Mouse (Mus musculus): ENCODE data around the gene Zfand3.

Zfand3 gene

DNA sequence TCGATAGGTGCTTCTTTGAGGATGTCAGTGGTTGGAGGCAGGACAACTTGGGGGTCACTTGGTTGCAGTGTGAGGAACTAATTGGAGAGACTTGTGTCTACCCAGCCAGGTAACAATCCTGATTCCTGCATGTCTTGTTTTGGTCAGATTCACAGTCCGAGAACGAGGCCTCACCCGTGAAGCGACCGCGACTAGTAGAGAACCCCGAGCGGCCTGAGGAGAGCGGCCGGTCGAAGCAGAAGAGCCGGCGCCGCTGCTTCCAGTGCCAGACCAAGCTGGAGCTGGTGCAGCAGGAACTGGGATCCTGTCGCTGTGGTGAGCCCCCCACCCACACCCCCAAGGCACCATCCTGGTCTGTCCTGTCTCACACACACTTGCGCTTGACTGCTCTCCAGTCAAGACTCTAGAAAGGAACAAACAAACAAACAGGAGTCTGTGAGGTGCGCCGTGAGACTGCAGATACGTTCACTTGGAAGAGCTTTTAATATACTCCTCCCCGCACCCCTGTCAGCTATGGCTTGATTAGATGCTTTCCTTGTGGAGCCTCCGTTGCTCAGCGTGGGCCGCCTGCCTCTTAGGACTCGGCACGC lies 188.0 kb downstream of the Zfand3 start:
- in situ Hi-C loops (cut with MboI), result no loop called here

DNA sequence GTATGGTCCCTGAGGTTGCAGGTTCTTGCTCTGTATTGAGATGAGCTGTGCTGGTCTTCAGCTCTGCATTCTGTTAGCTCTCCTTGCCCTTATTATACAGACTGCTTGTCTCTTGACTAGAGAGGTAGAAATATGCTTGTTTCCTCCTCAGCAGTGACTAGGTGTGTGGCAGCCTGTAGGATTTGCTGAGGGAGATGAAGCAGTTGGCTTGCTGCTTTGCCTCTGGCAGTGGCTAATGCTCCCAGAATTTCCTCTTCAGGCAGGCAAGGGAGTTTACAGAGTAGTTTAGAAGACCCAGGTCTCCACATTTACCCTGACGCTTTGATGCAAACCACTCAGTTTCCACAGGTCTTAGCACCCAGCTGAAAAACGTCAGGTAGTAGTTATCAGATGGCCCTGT lies 189.1 kb downstream of the Zfand3 start:
- in situ Hi-C loops (cut with MboI), result no loop called here

DNA sequence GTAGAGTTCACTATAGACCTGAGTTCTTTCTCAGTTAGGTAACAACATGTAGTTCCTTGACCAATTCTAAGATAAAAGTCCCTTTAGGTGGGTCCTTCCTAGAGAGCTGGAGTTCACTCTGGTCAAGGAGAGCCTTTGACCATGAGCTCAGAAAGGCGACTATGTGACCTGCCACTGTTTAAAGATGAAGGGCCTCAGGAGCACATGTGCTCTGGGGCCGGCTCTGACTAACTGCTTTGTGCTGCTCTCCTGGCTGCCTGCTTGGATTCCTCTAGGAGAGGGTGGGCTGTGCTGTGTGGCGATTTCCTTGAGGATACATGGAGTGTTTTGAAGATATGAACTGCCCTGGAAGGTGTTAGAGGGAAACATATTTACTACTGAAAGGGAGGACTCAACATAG lies 189.6 kb downstream of the Zfand3 start:
- in situ Hi-C loops (cut with MboI), result no loop called here

- in situ Hi-C loops (cut with MboI), result no loop called here
Measured at GRCm38 (mm10) chr17:30194629-30195445, 190.3 kb downstream of the Zfand3 start.

GRCm38 (mm10) chr17:30195591-30196183 lies 191.2 kb downstream of the Zfand3 start:
- in situ Hi-C loops (cut with MboI), result no loop called here

DNA sequence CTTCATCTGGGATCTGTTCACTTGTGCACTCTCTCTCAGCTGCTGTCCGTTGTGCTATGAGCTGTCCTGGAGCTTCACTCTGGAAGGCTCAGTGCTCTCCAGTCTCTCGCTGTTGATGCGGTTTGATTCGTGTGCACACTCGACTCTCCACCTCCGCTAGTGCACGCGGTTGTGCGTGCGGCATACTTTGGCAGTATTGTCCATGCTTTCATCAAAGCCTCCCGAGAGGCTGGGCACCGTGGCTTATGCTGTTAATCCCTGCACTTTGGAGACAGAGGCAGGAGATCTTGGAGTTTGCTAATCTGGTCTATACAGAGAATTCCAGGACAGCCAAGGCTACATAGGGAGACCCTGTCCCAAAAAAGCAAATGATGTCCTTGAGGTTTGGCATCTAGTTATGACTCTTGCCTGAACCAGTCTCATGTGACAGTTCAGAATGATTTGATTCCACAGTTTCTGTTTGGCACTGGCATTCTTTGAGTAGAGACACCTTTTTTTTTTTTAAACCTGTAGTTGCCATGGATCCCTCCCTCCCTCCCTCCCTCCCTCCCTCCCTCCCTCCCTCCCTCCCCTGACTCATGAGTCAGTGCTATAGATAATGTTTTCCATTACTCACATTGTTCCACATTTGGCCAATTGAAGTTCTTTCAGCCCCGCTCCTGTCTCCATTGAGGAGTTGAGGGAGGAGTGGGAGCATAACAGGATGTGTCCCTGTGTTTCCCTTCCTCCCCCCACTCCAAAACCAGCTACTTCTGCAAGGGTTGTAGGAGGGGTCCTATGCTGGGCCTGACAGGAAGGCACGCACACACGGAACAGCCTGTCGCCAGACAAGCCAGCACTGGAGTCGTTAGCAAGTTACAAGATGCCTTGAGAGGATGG lies 192.1 kb downstream of the Zfand3 start:
- in situ Hi-C loops (cut with MboI), result no loop called here

DNA sequence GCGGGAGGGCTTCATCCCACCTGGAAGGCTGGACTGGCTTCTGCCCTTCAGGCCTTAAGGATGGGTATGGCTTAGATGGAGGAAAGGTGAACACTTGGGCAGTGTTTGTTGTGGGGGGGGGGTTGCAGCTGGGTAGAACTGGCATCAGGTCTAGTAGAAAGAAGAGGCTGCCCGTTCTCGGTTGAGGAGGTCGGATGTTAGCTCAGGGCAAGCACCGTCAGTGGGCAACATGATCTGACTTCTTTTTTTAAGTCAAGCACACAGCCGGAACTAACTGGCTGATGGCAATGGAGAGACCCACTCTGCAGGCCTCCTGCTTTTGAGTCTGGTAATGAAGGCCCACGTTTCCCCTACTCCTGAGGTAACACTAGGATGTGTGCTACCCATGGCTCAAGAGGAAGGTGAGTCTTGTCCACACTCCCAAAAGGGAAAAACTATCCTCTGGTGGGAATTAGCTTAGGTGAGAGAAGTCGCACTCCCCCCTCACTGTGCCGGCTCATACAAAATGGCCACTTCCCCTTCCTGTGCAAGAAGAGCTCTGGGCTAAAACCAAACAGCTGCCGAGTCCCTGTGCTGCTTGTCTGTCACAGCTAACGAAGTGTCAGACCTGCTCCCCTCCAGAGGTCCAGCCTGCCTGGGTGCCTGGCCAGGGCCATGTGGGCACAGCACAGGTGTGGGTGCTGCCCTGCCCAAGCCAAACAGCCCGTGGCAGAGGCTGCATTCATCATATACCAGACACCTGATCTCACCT lies 192.9 kb downstream of the Zfand3 start:
- in situ Hi-C loops (cut with MboI), result no loop called here

DNA sequence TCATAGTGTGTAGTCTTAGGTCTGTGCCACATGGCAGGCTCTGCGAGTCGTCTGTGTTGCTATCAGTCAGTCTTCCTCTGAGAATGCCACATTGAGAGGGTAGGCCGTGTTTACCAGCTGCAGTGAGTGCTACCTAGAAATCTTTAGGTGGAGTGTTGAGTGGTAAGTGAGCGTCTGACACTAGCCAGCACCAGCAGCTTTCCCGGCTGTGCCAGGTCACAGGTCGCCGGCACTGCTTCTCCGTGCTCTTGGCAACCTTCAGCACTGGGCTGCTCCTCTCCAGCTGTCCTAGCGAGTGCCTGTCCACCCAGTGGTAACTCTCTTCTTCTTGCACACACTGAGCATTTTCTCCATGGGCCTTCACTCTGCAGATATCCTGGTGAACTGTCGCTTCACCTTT lies 193.9 kb downstream of the Zfand3 start:
- in situ Hi-C loops (cut with MboI), result no loop called here

- in situ Hi-C loops (cut with MboI), result no loop called here
Measured at GRCm38 (mm10) chr17:30199374-30200247, 195.1 kb downstream of the Zfand3 start.

- in situ Hi-C loops (cut with MboI), result no loop called here
Measured at GRCm38 (mm10) chr17:30200283-30200682, 195.8 kb downstream of the Zfand3 start.

DNA sequence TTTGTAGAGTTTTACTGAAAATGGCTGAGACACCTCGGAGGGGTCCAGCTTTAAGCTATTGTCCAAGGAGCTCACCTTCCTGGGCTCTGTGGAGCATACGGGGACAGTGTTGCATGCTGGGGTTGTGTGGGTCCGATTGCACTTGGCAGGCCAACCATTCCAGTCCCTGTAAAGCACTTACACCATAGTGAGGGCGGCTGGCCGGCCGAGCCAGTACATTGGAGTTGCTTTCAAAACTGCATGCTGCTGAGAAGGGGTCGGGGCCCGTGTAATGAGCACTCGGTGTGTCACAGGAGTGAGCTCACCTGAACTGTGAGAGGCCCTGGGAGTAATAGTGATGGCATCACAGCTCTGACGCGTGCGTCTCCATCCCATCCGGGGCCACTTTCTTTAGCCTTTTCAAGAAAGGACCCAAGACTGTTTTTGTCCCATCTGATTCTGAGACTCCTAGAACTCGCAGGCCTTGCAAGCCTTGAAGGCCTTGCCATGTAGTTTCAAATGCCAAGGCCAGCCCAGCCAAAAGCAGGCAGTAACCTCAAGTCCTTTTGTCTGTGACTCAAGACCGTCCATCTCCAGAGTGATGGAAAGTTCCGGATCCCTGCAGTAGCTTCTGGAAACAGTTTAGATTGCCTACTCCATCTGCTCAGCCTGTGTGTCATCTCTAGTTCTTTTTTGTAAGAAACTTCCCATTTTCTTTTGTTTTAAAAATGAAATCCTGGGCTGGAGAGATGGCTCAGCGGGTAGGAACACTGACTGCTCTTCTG lies 200.7 kb downstream of the Zfand3 start:
- in situ Hi-C loops (cut with MboI), result no loop called here

- in situ Hi-C loops (cut with MboI), result no loop called here
Measured at GRCm38 (mm10) chr17:30210262-30210661, 205.7 kb downstream of the Zfand3 start.

- in situ Hi-C loops (cut with MboI), result no loop called here
Measured at GRCm38 (mm10) chr17:30210936-30211335, 206.4 kb downstream of the Zfand3 start.

- in situ Hi-C loops (cut with MboI), result no loop called here
Measured at GRCm38 (mm10) chr17:30212647-30213046, 208.1 kb downstream of the Zfand3 start.

DNA sequence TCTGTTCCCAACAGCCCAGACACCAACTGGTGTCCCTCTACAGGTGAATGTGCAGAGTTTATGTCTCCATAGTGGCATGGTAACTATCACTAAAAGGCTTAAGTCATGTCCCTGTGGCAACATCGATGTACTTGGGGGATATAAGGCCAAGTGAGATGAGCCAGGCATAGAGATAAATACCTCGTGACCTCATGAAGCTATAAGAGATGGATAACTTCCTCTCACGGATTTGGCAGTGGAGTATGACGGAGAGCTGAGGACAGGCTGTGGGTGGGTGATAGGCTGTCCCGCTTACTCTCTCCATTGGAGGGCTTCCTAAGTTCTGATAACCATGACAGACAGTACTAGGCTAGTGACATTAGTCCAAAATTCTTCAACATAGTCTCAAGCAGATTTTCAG lies 208.8 kb downstream of the Zfand3 start:
- in situ Hi-C loops (cut with MboI), result no loop called here

DNA sequence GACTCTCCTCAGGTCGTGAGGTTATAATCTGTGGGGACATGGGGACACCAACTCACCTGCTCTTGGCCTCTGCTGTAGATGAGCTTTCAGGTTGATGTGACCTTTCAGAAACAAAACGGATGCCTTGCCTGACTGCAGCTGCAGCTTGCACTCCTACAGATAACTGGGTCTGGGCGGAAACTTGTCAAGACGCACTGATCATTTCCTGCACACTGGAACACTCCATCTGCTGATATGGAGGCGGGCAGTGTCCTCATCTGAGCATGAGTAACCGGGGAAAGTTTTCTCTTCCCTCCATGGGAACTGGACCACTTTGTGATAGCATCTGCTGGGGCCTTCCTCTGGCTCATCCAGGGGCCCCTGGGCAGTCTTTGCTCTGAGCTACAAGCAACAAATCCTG lies 209.9 kb downstream of the Zfand3 start:
- in situ Hi-C loops (cut with MboI), result no loop called here

- in situ Hi-C loops (cut with MboI), result no loop called here
Measured at GRCm38 (mm10) chr17:30215741-30216140, 211.2 kb downstream of the Zfand3 start.

GRCm38 (mm10) chr17:30221677-30222076 lies 217.1 kb downstream of the Zfand3 start:
- in situ Hi-C loops (cut with MboI), result no loop called here

DNA sequence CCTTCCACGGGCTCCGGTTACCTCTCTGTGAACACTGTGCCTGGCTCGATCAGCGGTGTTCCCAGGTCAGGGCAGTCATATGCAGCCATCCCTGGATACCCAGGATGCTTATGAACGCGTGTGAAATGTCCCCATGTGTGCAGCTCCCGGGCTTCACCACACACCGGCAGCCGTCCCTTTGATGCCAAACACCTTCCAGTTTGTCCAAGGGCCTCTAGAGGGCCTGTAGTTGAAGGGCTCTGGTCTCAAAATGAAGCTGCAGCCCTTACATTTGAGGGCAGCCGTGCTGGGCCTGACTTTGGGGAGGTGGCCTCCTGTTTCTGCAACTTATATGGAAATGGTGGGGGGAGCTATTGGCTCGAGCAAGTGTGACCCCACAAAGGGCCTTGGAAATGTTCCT lies 217.8 kb downstream of the Zfand3 start:
- in situ Hi-C loops (cut with MboI), result no loop called here

- in situ Hi-C loops (cut with MboI), result no loop called here
Measured at GRCm38 (mm10) chr17:30222837-30223236, 218.3 kb downstream of the Zfand3 start.

All from mature B cell (primary cell).